Mouse (Mus musculus) heart, embryonic 10.5 days (tissue): ENCODE results near the gene Col23a1. TPM values are rescaled to one million over a fixed set of nuclear protein-coding genes. Genes with fewer than 3 reads are reported as not detected.

Source experiments
- DNase-seq: peaks from one replicate; pipeline ENCODE4 v3.0.0-alpha.2; 2017; ENCODE audit warnings: low spot score
- H3K27ac ChIP-seq: fragments of 300-500 bp; sonication (generic); 2 replicates; pipeline ENCODE4 v1.5.1; 2016; ENCODE audit warnings: mild to moderate bottlenecking
- H3K27me3 ChIP-seq: fragments of 300-500 bp; sonication (generic); 2 replicates; pipeline ENCODE4 v1.6.1; 2016; ENCODE audit warnings: mild to moderate bottlenecking; ENCODE audit not compliant: poor library complexity, insufficient read depth, severe bottlenecking
- H3K36me3 ChIP-seq: fragments of 300-500 bp; sonication (generic); 2 replicates; pipeline ENCODE4 v1.6.1; 2016; ENCODE audit warnings: mild to moderate bottlenecking, moderate library complexity
- H3K4me1 ChIP-seq: fragments of 300-500 bp; sonication (generic); 2 replicates; pipeline ENCODE4 v1.6.1; 2016; ENCODE audit warnings: mild to moderate bottlenecking
- H3K4me3 ChIP-seq: fragments of 300-500 bp; sonication (generic); 2 replicates; pipeline ENCODE4 v1.5.1; 2016; ENCODE audit warnings: mild to moderate bottlenecking, moderate library complexity
- H3K9me3 ChIP-seq: fragments of 300-500 bp; sonication (generic); 2 replicates; pipeline ENCODE4 v1.6.1; 2016; ENCODE audit warnings: mild to moderate bottlenecking, moderate library complexity
- WGBS: fragments of 180-500 bp; shearing (Covaris S2); methylation state at CpG from one replicate; pipeline ENCODE4 v1.1.7; 2016; 5-methylcytosine and 5-hydroxymethylcytosine counted together
- polyA plus RNA-seq: library from polyadenylated mRNA; unstranded; fragments of >200 nt; fragmentation: Nextera tagmentation; extraction: Ambion mirVana; gene quantifications from 2 replicates; pipeline ENCODE4 v1.2.1, GENCODE M21; 2016

The Col23a1 gene
- polyA plus RNA-seq, 1 experiment from 2014 or later = 10.2 TPM

GRCm38 (mm10) chr11:51485051-51485521 lies 195.4 kb downstream of the Col23a1 start:
- WGBS = 21% methylated on average over 8 of the region's 8 CpGs
- H3K27me3 ChIP-seq = no peaks in the 10 kb centered on the region; the same call in 1 of the 2 replicates
- peak overlapping the region; percentile 64 for H3K27ac ChIP-seq
- DNase-seq = no peak
- 0 out of 2 replicates have a peak, but pooled peaks cover 2% of the 10 kb centered on the region for H3K36me3 ChIP-seq
- peaks cover 21% of the 10 kb centered on the region for H3K4me1 ChIP-seq
- no peaks in the 10 kb centered on the region for H3K9me3 ChIP-seq
- H3K4me3 ChIP-seq = no peak overlapping the region

- H3K9me3 ChIP-seq = no peaks in the 10 kb centered on the region
- H3K27ac ChIP-seq = peak overlapping the region; percentile 64
- H3K4me3 ChIP-seq = no peak overlapping the region
- H3K36me3 ChIP-seq = 0 out of 2 replicates have a peak, but pooled peaks cover 2% of the 10 kb centered on the region
- H3K27me3 ChIP-seq = no peaks in the 10 kb centered on the region; the same call in 1 of the 2 replicates
- peaks cover 21% of the 10 kb centered on the region for H3K4me1 ChIP-seq
- DNase-seq = no peak
- 22% methylated on average over 10 of the region's 10 CpGs for WGBS
Measured at GRCm38 (mm10) chr11:51485775-51486464, 196.2 kb downstream of the Col23a1 start.

GRCm38 (mm10) chr11:51488813-51489212 lies 199.1 kb downstream of the Col23a1 start:
- no peak for DNase-seq
- Histone ChIP-seq H3K4me3 (no peak overlapping the region), H3K36me3 (0 out of 2 replicates have a peak, but pooled peaks cover 2% of the 10 kb centered on the region), H3K9me3 (no peaks in the 10 kb centered on the region), H3K4me1 (peaks cover 24% of the 10 kb centered on the region), H3K27me3 (peaks cover 7% of the 10 kb centered on the region), H3K27ac (no peak overlapping the region)
- 57% methylated on average over 9 of the region's 9 CpGs for WGBS

- peaks cover 32% of the 10 kb centered on the region for H3K27me3 ChIP-seq
Measured at GRCm38 (mm10) chr11:51493421-51493820, 203.7 kb downstream of the Col23a1 start.

GRCm38 (mm10) chr11:51494178-51494577 lies 204.5 kb downstream of the Col23a1 start:
- DNase-seq = no peak
- Histone ChIP-seq H3K4me1 (peaks cover 7% of the 10 kb centered on the region; the same call in 1 of the 2 replicates), H3K27me3 (peaks cover 32% of the 10 kb centered on the region), H3K36me3 (0 out of 2 replicates have a peak, but pooled peaks cover 2% of the 10 kb centered on the region), H3K4me3 (no peak overlapping the region), H3K27ac (no peak overlapping the region), H3K9me3 (no peaks in the 10 kb centered on the region)
- WGBS = 42% methylated on average over 5 of the region's 5 CpGs

More at GRCm38 (mm10) chr11:51493421-51493820, 203.7 kb downstream of the Col23a1 start:
- whole genome bisulfite sequencing = 55% methylated on average over 4 of the region's 4 CpGs
- Histone ChIP-seq H3K36me3 (0 out of 2 replicates have a peak, but pooled peaks cover 2% of the 10 kb centered on the region), H3K4me1 (peaks cover 11% of the 10 kb centered on the region), H3K4me3 (no peak overlapping the region), H3K9me3 (no peaks in the 10 kb centered on the region), H3K27ac (no peak overlapping the region)
- no peak for DNase-seq

- Histone ChIP-seq H3K27ac (0 out of 2 replicates have a peak overlapping the region, but pooled peaks have one; percentile 22), H3K27me3 (peaks cover 22% of the 10 kb centered on the region; the same call in 1 of the 2 replicates), H3K4me1 (peaks cover 3% of the 10 kb centered on the region; the same call in 1 of the 2 replicates), H3K4me3 (no peak overlapping the region), H3K9me3 (no peaks in the 10 kb centered on the region), H3K36me3 (no peaks in the 10 kb centered on the region)
- no peak for DNase-seq
Measured at GRCm38 (mm10) chr11:51499776-51500175, 210.1 kb downstream of the Col23a1 start.

- Histone ChIP-seq H3K4me3 (no peak overlapping the region), H3K36me3 (no peaks in the 10 kb centered on the region), H3K4me1 (peaks cover 7% of the 10 kb centered on the region; the same call in 1 of the 2 replicates), H3K27ac (no peak overlapping the region), H3K9me3 (no peaks in the 10 kb centered on the region), H3K27me3 (0 out of 2 replicates have a peak, but pooled peaks cover 4% of the 10 kb centered on the region)
- 66% methylated on average over 10 of the region's 10 CpGs for WGBS
- no peak for DNase-seq
Measured at GRCm38 (mm10) chr11:51502431-51502851, 212.7 kb downstream of the Col23a1 start.

- Histone ChIP-seq H3K27ac (no peak overlapping the region), H3K36me3 (no peaks in the 10 kb centered on the region), H3K4me1 (peaks cover 13% of the 10 kb centered on the region; the same call in 1 of the 2 replicates), H3K9me3 (no peaks in the 10 kb centered on the region), H3K4me3 (no peak overlapping the region), H3K27me3 (peaks cover 8% of the 10 kb centered on the region; the same call in 1 of the 2 replicates)
- WGBS = 65% methylated on average over 3 of the region's 3 CpGs
- no peak for DNase-seq
Measured at GRCm38 (mm10) chr11:51504946-51505345, 215.2 kb downstream of the Col23a1 start.

GRCm38 (mm10) chr11:51508053-51508452 lies 218.3 kb downstream of the Col23a1 start:
- H3K27me3 ChIP-seq = peaks cover 8% of the 10 kb centered on the region; the same call in 1 of the 2 replicates
- H3K9me3 ChIP-seq = no peaks in the 10 kb centered on the region
- H3K36me3 ChIP-seq = no peaks in the 10 kb centered on the region
- no peak for DNase-seq
- no peak overlapping the region for H3K4me3 ChIP-seq
- H3K27ac ChIP-seq = no peak overlapping the region
- H3K4me1 ChIP-seq = peaks cover 13% of the 10 kb centered on the region; the same call in 1 of the 2 replicates
- WGBS = 45% methylated on average over 6 of the region's 6 CpGs

- Histone ChIP-seq H3K36me3 (no peaks in the 10 kb centered on the region), H3K4me1 (peaks cover 10% of the 10 kb centered on the region; the same call in 1 of the 2 replicates), H3K27ac (no peak overlapping the region), H3K4me3 (no peak overlapping the region), H3K9me3 (no peaks in the 10 kb centered on the region), H3K27me3 (peaks cover 8% of the 10 kb centered on the region; the same call in 1 of the 2 replicates)
- DNase-seq = no peak
- 86% methylated on average over 5 of the region's 5 CpGs for WGBS
Measured at GRCm38 (mm10) chr11:51509211-51509610, 219.5 kb downstream of the Col23a1 start.

- H3K27me3 ChIP-seq = peaks cover 14% of the 10 kb centered on the region; the same call in 1 of the 2 replicates
- H3K27ac ChIP-seq = no peak overlapping the region
- H3K36me3 ChIP-seq = no peaks in the 10 kb centered on the region
- H3K9me3 ChIP-seq = no peaks in the 10 kb centered on the region
- 77% methylated on average over 6 of the region's 6 CpGs for WGBS
- peaks cover 4% of the 10 kb centered on the region; the same call in 1 of the 2 replicates for H3K4me1 ChIP-seq
- no peak overlapping the region for H3K4me3 ChIP-seq
- DNase-seq = no peak
Measured at GRCm38 (mm10) chr11:51513019-51513418, 223.3 kb downstream of the Col23a1 start.

- Histone ChIP-seq H3K27ac (no peak overlapping the region), H3K4me3 (no peak overlapping the region), H3K27me3 (0 out of 2 replicates have a peak, but pooled peaks cover 10% of the 10 kb centered on the region), H3K36me3 (no peaks in the 10 kb centered on the region), H3K9me3 (no peaks in the 10 kb centered on the region), H3K4me1 (no peaks in the 10 kb centered on the region)
- DNase-seq = no peak
- 81% methylated on average over 11 of the region's 11 CpGs for WGBS
Measured at GRCm38 (mm10) chr11:51515346-51515745, 225.6 kb downstream of the Col23a1 start.

- Histone ChIP-seq H3K27me3 (peaks cover 16% of the 10 kb centered on the region; the same call in 1 of the 2 replicates), H3K4me1 (peaks cover 8% of the 10 kb centered on the region), H3K27ac (no peak overlapping the region), H3K36me3 (no peaks in the 10 kb centered on the region), H3K4me3 (no peak overlapping the region), H3K9me3 (no peaks in the 10 kb centered on the region)
- DNase-seq = no peak
- WGBS = 90% methylated on average over 3 of the region's 3 CpGs
Measured at GRCm38 (mm10) chr11:51518100-51518499, 228.4 kb downstream of the Col23a1 start.
